Mouse (Mus musculus): ENCODE results near the gene Clpp.

GRCm38 (mm10) chr17:56976531-56977390 lies 13.3 kb upstream of the Clpp start:
- TF ChIP-seq CTCF (IDR thresholded peaks at IDR 0.05; ENCODE audit: control insufficient read depth, insufficient read depth, insufficient replicate concordance, low read depth, low read length) (no peak), POLR2A (IDR thresholded peaks at IDR 0.05; ENCODE audit: control insufficient read depth, low read depth, low read length) (no peak)

Measured in testis, adult 2 months (tissue).